Mouse (Mus musculus): ENCODE data around the gene Appbp2.
A peak's percentile ranks its signal among the peaks of the same experiment; 100 is the strongest.
"Not testable (repeated sequence)": the region's sequence is repeated elsewhere in the genome, so short reads cannot be mapped to it uniquely, and the experiment has no call there.

Appbp2 gene

GRCm38 (mm10) chr11:85222561-85222960, 12.4 kb downstream of the Appbp2 start:
- no peak for DNase-seq (ENCODE audit: low spot score)

- no peak for DNase-seq (ENCODE audit: low spot score)
These were observed 15.9 kb downstream of the Appbp2 start for GRCm38 (mm10) chr11:85219014-85219413.

- no peak for DNase-seq (ENCODE audit: low spot score)
These were observed 20.3 kb downstream of the Appbp2 start for GRCm38 (mm10) chr11:85214679-85215078.

- no peak for DNase-seq (ENCODE audit: low spot score)
These were observed 21.7 kb downstream of the Appbp2 start for GRCm38 (mm10) chr11:85213215-85213614.

GRCm38 (mm10) chr11:85211151-85211550, 23.8 kb downstream of the Appbp2 start:
- no peak for DNase-seq (ENCODE audit: low spot score)

GRCm38 (mm10) chr11:85206231-85206630, 28.7 kb downstream of the Appbp2 start:
- no peak for DNase-seq (ENCODE audit: low spot score)

- no peak for DNase-seq (ENCODE audit: low spot score)
These were observed 36.0 kb downstream of the Appbp2 start for GRCm38 (mm10) chr11:85198906-85199305.

- DNase-seq (ENCODE audit: low spot score): no peak
These were observed 38.9 kb downstream of the Appbp2 start for GRCm38 (mm10) chr11:85196046-85196445.

- DNase-seq (ENCODE audit: low spot score): no peak
These were observed 40.7 kb downstream of the Appbp2 start for GRCm38 (mm10) chr11:85194206-85194605.

GRCm38 (mm10) chr11:85190741-85191140, 44.2 kb downstream of the Appbp2 start:
- DNase-seq (ENCODE audit: low spot score): no peak

- no peak for DNase-seq (ENCODE audit: low spot score)
These were observed 45.8 kb downstream of the Appbp2 start for GRCm38 (mm10) chr11:85189110-85189509.

GRCm38 (mm10) chr11:85184839-85185238, 50.1 kb downstream of the Appbp2 start:
- DNase-seq (ENCODE audit: low spot score): no peak

- DNase-seq (ENCODE audit: low spot score): peak; percentile 23
These were observed 50.8 kb downstream of the Appbp2 start for GRCm38 (mm10) chr11:85184082-85184481.

GRCm38 (mm10) chr11:85183284-85183779, 51.6 kb downstream of the Appbp2 start:
- no peak for DNase-seq (ENCODE audit: low spot score)

- peak; percentile 57 for DNase-seq (ENCODE audit: low spot score)
These were observed 52.2 kb downstream of the Appbp2 start for GRCm38 (mm10) chr11:85182617-85183283.

GRCm38 (mm10) chr11:85178413-85178812, 56.5 kb downstream of the Appbp2 start:
- DNase-seq (ENCODE audit: low spot score): no peak

GRCm38 (mm10) chr11:85177761-85178160, 57.2 kb downstream of the Appbp2 start:
- no peak for DNase-seq (ENCODE audit: low spot score)

GRCm38 (mm10) chr11:85175941-85176340, 59.0 kb downstream of the Appbp2 start:
- DNase-seq (ENCODE audit: low spot score): no peak

- DNase-seq (ENCODE audit: low spot score): no peak
These were observed 64.1 kb downstream of the Appbp2 start for GRCm38 (mm10) chr11:85170833-85171232.

- DNase-seq (ENCODE audit: low spot score): peak; percentile 93
These were observed 64.7 kb downstream of the Appbp2 start, which contains the start of gene 1700125H20Rik for GRCm38 (mm10) chr11:85170058-85170740. Gene 1700125H20Rik, plus strand, starts transcription at chr11:85170404.

- DNase-seq (ENCODE audit: low spot score): no peak
These were observed 67.4 kb downstream of the Appbp2 start for GRCm38 (mm10) chr11:85167503-85167902.

- no peak for DNase-seq (ENCODE audit: low spot score)
These were observed 70.6 kb downstream of the Appbp2 start for GRCm38 (mm10) chr11:85164371-85164770.

GRCm38 (mm10) chr11:85163014-85163413, 71.9 kb downstream of the Appbp2 start:
- not testable (repeated sequence) for DNase-seq (ENCODE audit: low spot score)

All from urinary bladder, postnatal 25 days (tissue).